Mouse (Mus musculus) retina, postnatal 1 day (tissue): ENCODE data around the gene Rnf213.
A peak's percentile ranks its signal among the peaks of the same experiment; 100 is the strongest.
"Not testable (repeated sequence)": the region's sequence is repeated elsewhere in the genome, so short reads cannot be mapped to it uniquely, and the experiment has no call there.

Experiments used
- DNase-seq: peaks from one replicate; pipeline ENCODE4 v3.0.0-alpha.2; 2012

Gene Rnf213

DNA sequence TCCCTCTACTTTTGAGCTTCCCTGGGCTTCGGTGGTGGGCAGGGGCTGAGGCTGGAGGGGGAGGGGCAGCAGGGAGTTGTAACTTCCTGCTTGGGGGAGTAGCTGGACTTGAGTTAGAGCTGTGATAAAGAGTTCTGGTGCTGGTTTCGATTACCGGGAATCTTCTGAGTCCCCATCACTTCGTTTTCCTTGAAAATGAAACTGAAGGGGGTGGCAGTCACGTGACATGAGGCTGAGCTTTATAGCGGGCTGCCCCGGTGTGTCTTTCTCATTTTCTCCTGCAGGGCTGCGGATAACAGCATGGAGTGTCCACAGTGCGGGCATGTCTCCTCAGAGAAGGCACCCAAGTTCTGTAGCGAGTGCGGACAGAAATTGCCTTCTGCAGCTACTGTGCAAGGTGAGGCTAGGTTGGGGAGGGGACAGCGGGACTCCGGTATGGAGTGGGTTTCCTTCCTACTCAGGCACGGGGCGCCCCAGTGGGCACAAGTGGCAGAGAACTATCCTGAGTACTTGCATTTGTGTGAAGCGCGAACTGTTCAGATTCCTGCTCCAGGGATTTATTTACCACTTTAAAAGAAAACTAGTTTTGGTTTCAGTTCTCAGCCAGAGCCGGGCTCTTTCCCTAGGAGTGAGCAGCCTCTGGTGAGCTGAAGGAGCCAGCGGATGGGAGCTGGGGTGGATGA lies at the start of gene Rnf213:
Gene Rnf213, plus strand, starts transcription at position 301 of the 683 bp plus-strand sequence.
- peak; percentile 74 for DNase-seq

DNA sequence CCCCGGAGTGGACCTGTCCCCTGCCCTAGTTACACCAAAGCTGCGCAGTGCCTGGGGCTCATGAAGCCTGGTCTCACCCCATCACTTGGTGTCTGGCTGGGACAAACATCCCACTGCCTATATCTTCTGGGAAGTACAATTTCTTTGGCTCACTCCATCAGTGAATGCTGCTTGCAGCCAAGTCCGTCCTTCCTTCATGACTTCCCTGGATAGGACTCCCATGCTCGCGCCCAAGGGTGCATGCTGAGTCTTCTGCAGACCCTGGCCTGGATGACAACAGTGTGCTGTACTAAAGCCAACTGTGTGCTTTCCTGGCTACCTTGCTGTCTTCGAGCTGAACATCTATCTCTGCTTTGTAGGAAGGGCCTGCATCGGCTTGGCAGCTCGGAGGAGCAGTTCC lies 48.7 kb upstream of the Rnf213 start:
- DNase-seq = no peak

DNA sequence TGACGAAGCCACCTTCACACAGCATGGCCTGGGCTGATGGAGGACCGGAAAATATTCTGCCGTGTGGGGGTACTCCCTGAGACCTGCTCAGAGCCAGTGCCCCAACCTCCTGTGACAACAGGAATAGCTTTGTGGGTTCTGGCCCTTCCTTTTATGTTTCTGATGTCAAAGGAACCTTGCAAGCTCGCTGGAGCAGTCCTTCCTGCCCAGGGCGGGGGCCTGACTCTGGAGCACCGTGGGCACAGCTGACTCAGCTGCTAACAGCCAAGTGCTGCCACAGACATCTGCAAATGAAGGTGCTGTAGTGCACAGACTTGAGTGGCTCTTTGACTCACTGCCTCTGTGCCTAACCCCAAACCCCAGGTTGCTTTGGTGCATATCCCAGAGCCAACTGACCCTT lies 48.0 kb upstream of the Rnf213 start:
- DNase-seq = no peak

DNA sequence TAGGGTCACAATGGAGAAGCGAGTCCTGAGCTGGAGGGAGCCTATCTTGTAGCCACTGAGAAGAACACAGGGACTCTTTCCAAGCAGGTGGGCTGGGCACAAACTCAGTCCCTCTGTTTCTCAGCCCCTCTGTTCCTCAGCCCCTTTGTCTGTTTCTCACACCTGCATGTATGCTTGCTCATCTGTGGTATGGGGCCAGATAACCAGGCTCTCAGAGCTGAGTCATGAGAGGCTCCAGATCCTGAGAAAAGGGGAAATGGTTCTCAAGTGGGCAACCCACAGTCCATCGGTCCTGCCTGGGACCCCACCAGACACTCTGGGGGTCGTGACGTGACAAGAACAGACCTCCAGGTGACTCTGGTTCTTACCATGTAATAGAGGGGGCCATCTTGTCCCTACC lies 45.8 kb upstream of the Rnf213 start:
- no peak for DNase-seq

DNA sequence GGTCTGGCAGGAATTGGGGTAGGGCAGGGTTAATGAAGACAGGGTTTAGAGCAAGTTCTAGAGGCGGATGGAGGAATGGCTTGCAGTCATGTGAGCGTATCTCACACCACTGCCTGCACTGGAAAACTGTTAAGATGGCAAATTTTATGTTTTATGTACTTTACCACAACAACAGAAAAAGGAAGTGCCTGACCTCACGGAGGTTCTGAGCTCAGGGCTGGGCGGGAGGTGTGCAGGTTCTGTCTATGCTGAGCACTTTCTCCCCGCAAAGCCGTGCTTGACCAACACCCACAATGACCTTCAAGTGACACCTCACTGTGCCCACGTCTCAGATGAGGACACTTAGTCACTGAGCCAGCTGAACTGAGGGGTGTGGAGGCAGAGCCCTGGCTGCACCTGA lies 40.8 kb upstream of the Rnf213 start:
- DNase-seq = no peak

DNA sequence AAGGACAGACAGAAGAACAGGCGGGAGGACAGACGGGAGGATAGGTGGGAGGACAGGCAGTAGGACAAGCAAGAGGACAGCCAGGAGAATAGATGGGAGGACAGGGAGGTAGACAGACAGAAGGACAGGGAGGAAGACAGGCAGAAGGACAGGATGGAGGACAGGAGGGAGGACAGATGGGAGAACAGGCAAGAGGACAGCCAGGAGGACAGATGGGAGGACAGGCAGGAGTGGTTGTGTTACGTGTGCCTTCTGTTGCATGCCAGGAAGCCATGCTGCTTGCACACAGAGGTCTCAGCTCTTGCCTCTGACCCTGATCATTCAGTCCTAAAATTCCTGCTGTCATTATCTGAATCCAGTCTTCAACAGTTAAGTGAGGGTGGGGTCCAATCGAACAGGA lies 39.0 kb upstream of the Rnf213 start:
- DNase-seq = no peak

DNA sequence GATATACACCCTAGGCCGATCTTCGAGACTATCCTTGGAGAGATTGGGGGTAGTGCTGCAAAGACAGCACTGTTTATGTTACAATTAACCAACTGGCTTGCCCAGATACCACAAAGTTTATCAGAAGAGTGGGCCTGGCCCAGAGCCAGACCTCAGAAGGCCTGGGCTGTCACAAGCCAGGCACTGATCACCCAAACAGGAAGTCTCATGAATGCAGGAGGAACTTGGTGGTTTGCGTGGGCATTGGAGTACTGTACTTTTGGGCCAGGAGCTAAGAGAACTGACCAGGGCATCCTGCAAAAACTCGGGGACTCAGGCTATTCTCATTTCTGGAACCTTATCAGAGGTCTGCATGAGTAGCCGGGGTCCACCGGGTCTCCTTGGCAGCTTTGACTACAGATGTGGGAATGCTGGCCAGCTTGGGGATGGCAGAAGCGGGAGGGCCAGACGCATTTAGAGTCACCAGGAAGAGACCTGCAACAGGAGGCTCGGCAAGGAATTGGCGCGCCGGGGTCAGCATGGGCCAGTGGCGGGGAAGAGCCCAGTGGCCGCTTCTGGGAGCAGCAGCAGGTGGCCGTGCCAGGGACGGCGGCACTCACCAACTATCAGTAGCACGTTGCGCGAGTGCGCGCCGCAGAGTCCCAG lies 38.0 kb upstream of the Rnf213 start:
- peak; percentile 20 for DNase-seq

DNA sequence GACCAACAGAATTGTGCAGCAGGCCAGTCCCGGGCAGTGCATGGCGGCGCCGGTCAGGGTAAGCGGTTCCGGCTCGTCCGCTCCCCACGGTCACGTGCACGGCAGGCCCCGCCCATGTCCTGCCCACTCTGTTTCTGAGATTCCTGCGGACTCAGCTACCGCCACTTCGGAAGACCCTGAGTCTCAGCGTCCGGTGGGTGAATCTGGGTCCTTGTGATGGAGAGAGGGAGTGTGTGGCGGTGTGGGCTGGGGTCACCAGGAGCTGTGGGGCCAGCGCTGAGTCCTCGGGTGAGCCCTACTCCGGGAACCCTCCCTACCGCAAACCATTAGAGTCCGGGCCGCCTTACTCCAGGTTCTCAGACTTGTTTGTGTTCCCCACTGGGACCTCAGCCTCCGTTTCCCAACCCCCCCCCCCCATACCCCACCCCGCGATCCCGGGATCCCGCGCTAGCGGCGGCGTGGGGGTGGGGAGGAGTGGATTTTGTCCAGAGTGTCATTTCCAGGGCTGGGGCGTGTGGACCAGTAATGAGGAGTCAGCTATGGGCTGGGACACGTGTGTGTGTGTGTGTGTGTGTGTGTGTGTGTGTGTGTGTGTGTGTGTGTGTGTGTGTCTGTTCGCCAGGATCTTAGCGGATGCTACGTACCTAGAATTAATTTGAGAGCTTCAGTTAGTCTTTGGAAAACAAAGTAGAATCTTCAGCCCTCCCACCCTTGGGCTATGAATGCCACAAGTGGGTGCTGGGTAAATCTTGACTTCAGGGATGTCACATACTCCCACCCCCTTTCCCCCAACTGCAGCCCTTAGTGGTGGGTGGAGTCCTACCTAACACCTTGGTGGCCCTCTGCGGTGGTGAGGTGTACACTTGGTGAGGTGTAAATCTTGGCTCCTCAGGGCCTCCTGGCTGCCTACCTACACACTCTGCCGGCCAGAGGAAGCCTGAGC lies 37.2 kb upstream of the Rnf213 start, which contains the start of the genes Sgsh and Slc26a11:
Gene Sgsh, minus strand, starts transcription at position 94 of the 943 bp plus-strand sequence.
Gene Slc26a11, plus strand, starts transcription at position 115 of the 943 bp plus-strand sequence.
- peak; percentile 89 for DNase-seq

DNA sequence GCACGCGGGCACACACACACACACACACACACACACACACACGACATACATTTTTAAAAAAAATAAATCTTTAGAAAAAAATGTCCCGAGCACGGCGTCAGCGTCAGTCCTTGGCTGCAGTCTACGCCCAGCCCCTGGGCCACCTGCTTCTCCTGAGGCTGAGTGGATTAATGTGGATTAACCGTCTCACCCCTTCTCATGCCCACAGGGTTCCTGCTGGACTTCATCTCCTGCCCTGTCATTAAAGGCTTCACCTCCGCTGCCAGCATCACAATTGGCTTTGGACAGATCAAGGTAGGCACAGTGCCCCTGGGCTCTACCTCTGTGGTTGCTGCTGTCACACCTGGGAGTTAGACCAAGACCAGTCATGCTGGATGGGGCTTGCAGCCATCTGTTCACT lies 33.8 kb upstream of the Rnf213 start:
- peak; percentile 68 for DNase-seq

DNA sequence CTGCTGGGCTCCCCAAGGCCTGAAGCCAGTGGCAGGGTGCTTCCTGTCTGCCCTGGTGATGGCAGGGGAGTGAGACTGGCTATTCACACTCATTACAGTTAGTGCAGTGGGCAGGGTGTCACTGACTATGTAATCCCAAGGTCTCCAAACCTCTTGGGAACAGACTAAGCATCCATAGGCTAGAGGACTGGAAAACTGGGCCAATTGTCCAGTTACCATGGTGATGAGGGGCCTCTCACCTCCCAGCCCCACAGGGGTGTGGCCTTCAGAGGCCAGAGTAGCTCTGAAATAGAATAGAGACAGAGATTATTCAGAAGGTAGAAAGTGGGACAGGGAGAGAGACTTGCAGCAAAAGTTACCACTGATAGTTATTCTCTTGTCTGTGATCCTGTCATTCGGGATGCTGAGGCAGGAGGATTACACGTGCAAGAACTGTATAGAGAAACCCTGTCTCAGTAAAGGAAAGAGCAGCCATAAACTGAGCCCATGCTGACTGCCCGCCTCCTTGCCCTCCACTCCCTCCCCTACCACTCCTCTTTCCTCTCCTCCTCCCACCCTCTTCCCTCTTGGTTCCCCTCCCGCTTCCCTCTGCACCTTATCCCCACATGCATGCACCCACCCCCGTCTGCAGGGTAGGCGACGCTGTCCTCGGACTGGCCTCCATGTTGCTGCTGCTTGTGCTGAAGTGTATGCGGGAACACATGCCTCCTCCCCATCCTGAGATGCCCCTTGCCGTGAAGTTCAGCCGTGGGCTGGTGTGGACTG lies 29.9 kb upstream of the Rnf213 start:
- DNase-seq = peak; percentile 85

DNA sequence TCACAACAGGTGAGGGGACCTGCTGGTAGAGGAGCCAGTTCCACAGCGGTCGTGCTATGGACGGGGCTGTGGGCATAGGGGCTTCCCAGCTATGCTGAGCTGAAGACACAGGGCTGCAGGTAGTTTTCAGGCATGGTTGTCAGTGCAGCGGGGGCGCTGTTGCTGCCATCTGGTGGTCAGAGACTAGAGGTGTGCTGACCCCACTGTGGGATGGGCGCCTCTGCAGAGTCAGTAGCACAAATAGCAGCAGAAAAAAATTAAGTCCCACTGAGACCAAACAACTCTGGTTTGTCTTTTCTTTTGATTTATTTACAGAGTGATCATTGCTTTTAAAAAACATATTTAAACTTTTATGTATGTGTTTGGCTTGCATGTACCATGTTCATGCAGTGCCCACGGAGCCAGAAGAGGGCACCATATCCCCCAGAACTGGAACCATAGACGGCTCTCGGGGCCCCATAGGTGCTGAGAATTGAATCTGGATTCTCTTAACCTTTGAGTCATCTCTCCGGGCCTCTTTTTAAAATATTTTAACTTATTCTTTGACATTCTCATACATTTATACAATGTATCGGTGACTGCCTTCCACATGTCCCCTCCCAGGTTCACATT lies 29.3 kb upstream of the Rnf213 start:
- peak; percentile 86 for DNase-seq

DNA sequence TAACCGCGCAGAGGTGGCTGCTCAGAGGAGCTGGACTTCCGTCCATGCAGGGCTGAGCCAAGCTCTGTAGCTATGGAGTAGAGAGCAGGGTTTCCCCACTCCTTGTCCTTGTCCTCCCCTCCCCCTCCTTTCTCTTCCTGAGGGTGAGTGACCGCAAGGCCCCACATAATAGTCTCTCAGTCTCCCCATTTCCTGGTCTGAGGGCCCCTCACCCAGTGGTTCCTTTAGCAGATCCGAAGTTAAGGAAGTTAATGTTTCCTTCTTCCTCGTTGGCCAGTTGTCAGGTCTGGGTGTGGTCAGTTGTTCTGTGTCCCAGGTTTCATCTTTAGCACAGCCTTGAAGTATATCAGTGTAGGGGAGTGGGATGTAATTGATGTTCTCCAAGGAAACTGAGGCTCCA lies 17.5 kb upstream of the Rnf213 start:
- no peak for DNase-seq

DNA sequence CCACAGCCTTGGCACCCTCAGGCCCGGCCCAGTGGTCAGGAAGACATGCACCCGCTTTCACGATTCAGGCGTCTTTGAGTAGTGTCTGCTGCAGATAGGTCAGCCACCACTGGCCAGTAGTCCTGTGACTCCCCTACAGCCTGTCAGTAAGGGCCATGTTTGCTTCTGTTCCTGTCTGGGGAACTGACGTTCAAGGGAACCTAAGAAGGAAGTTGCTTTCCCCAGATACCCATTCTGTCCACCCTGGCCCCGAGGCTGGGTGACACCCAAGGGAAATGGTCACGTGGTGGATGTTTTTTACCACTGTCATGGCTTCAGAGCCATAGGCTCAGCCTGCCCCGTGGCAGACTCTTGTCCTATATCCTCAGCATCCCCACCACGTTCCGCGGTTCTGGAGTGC lies 15.6 kb upstream of the Rnf213 start:
- DNase-seq = no peak

DNA sequence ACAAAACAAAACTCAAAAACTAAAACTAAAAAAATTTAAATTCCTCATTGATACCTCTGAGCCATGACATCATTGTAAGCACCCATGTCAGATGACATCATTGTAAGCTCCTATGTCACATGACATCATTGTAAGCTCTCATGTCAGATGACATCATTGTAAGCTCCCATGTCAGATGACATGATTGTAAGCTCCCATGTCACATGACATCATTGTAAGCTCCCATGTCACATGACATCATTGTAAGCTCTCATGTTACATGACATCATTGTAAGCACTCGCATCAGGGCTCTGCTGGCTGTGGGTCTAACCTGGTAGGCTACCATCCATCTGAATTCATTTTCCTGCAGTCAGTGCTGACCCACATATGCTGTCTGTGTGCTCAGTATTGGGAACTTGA lies 14.3 kb upstream of the Rnf213 start:
- DNase-seq = no peak

DNA sequence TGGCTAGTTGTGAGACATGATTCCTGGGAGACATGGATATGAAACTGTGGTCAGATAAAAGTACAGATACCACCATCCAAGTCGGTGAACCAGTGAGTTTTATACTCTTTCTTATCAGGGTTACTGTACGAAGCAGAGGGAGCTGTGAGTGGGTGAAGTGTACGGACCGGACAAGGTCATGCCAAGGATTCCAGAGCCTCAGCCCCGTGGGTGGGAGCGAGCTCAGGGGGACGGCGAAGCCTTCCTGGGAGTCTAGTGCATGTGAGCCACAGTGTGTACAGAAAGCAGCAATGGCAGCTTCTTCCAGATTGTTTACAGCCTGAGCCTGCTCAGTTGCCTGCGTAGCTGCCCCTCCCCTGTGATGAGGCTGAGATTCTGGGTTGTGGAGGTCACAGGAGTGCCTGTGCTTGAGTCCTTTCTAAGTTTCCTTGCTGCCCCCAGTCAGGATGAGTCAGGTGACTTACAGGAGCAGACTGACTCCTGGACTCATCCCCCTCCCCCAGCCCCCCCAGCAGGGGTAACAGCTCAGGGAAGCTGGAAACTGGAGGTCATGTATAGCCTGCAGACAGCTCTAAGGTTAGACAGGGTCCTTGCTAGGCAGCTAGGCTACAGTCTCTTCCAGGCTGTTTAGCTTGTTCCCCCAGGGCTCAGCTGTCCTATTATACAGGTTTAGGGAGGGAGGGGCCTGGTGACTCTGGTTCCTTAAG lies 11.1 kb upstream of the Rnf213 start:
- DNase-seq = no peak

DNA sequence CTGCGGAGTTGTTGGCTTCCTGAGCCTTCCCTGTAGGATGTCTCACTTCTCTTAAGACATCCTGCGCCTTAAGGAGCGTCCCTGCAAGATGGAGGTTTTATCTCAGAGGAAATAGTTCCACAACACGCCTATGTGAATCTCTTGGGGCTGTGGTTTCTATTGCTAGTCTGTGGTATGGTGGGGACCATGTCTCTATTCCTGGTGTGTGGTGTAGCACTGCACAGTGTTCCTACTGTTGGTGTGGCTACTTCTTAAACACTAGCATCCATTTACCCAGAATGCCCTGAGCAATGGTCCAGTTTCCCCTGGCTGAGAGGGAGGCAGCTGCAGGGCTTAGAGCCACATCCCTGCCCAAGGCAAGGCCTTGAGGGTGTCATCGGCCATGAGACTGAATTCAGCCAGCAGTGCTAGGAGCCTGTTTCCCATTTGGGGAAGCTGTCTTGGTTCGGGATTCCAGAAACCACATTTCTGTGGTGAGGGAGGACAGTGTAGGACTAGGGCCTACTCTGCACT lies 10.5 kb upstream of the Rnf213 start:
- no peak for DNase-seq

DNA sequence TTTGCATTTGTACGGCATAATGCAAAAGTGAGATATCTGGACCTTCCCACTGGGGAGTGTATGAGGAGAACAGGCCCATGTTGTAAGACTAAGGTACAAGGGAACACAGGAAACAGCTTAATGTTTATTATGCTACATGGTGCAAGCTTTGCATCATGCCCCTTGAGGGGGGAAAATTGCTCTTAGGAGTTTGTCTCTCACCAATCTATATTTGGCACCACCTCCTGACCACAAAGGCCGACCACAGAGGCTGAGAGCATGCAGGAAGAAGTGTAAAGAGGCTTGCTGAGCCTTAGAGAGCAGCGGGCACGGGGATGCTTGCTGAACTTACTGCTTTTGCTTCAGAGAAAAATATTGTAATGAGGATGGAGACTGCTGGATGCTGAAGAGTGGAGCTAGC lies 8.0 kb upstream of the Rnf213 start:
- no peak for DNase-seq

DNA sequence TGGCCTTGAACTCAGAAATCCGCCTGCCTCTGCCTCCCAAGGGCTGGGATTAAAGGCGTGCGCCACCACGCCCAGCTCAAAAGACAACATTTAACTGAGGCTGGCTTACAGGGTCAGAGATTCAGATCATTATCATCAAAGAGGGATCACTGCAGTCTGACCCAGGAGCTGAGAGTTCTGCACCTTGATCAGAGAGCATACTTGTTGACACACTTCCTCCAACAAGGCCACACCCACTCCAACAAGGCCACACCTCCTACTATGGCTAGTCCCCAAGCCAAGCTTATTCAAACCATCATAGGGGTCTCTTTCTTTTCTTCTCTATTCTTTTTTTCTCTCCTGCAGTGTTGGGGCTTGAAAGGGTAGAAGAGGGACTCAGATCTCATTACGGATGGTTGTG lies 6.6 kb upstream of the Rnf213 start:
- DNase-seq = no peak

DNA sequence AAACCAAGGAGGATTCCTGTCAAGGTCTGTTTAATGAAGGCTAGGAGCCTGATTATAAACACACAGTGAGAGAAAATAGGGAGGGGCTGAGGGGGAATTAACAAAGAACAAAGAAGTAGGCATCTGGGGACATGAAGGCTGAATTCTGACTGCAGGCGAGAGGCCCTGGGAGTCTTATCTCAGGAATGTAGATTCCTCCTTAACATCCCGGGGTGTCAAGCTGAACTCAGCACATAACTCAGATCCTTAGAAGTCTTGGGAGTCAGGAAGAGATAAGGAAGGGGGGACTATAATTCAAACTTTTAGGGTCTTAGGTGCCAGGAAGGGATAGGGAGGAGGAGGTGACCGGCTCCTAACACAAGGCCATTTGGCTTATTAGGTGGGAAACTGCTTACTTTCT lies 5.6 kb upstream of the Rnf213 start:
- not testable (repeated sequence) for DNase-seq

DNA sequence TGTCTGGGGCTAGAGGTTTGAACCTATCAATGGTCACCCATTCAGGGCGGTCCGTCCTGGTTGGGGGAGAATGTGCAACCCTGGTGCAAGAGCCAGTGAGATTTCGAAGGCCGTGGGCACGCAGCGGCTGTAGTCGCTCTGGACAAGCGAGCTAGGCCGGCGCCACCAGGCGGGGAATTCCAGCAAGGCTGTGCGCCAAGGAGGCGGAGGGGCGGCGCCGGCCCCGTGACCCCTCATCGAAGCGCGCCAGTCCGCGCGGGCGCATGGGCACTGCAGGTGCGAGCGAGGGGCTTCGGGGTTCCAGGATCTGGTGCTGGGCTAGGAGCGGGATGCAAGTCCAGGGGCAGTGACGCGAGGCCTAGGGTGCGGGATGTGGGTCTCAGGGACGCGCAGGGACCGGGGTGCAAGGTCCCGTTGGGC lies 3.0 kb upstream of the Rnf213 start:
- peak; percentile 88 for DNase-seq
